Mouse (Mus musculus) large intestine, adult 2 months (tissue): ENCODE results near the gene Lrrc8d. TPM values are rescaled to one million over a fixed set of nuclear protein-coding genes. Genes with fewer than 3 reads are reported as not detected.

Experiments used
- DNase-seq: peaks from one replicate; pipeline ENCODE4 v3.0.0-alpha.2; 2012; ENCODE audit warnings: low read depth, low spot score
- WGBS: fragments of 180-500 bp; shearing (Covaris S2); methylation state at CpG from one replicate; pipeline ENCODE4 v1.1.7; 2018; 5-methylcytosine and 5-hydroxymethylcytosine counted together
- polyA plus RNA-seq: library from polyadenylated mRNA; depleted of rRNA; stranded (reverse); fragments of >200 nt; gene quantifications from 2 replicates; pipeline ENCODE4 v1.2.3, GENCODE M21; 2012

Lrrc8d gene
- polyA plus RNA-seq, 1 experiment, result 9.9 TPM

DNA sequence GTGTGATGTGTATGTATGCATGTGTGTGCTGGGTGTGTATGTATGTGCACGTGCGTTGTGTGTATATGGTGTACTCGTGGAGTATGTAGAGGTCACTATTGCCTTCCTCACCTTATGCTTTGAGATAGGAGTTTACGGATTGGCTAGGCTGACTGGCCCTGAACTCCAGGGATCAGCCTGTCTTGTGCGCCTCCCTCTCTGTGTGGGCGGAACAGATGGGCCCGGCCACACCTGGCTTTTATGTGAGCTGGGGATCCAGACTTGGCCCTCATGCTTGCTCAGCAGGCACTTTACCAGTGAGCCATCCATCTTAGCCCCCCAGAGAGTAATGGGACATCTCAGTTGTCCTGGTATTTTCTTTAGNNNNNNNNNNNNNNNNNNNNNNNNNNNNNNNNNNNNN, 10.7 kb downstream of the Lrrc8d start:
- no peak for DNase-seq
- 49% methylated on average over 7 of the region's 7 CpGs for WGBS

DNA sequence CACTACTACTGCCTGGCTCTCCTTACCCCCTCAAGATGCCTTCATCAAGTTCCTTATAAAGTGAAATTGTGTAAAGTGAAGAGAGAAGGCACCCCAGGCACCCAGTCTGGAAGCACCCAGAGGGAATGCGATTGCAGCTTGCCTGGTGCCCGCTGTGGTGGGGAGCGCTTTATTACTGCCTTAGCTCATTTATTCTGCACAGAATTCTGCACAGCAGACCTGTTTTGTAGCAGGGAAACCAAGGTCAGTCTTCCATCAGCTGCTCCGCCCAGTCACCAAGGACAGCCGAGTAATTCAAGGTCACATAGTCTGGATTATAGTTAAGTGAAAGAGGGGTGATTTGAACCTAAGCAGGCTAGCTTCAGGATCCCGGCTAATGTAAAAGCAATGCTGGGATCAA, 14.7 kb downstream of the Lrrc8d start:
- DNase-seq, result no peak
- 84% methylated on average over 6 of the region's 6 CpGs for WGBS

DNA sequence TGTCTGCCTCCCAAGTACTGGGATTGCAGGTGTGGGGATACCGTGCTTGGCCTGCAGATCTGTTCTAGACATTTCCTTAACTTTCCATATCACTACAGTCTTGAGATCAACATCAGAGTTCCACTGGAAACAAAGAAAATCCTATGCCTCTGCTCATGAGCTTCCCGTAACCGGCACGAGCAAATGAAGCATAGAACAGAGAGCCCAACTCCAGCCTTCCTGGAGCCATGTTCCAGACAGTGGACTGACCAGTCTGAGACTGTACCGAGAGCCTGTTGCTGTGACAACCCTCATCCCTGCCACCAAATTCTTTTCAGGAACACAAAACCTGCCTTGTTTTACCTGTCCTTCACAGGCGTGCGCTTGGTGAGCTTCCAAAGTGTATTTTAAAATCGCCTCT, 15.3 kb downstream of the Lrrc8d start:
- no peak for DNase-seq
- 64% methylated on average over 8 of the region's 8 CpGs for WGBS

DNA sequence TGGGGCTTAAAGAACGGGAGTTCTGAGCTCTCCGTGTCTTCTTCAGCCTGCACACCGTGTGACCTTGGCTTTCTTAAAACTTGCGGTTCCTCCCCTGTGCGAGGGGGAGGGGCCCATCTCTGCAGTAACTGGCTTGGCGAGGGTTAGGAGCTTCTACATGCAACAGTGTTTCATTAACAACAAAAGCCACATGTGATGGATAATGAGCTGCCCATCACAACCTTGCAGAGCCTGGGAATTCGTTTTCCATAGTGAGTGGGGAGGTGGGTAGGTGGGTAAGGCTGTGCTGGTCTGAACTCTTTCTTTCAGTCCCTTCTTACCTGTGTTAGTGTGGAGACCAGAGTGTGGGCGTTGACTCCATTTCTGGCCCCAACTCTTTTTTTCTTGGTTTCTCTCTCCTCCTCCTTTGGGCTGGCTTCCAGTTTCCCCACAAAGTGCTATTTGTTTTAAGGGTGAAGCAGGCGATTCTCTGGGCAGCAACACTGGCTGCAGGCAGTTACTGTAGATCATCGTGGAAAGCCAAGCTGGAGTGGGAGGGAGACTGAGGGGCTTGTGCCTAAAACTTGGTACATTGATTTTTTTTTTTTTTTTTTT, 15.9 kb downstream of the Lrrc8d start:
- DNase-seq, result no peak
- 22% methylated on average over 10 of the region's 10 CpGs for WGBS

DNA sequence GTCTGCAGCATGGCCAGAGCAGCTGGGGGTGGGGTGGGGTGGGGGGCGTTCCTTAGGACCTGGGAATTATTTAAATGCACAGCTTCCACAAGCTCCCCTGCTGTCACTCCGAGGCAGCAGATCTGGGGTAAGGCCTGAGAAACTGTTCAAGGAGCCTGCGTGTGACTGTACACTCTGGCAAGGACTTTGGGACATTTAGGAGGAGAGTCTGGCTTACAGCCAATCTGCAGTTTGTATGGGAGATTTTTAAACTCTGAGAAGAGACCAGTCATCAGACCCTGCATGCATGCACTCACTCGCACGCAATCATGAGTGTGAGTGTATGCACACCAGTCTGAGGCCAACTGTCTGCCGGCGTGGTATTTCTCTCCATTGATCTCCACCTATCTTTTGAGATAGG, 17.5 kb downstream of the Lrrc8d start:
- DNase-seq, result no peak
- 66% methylated on average over 7 of the region's 7 CpGs for WGBS

DNA sequence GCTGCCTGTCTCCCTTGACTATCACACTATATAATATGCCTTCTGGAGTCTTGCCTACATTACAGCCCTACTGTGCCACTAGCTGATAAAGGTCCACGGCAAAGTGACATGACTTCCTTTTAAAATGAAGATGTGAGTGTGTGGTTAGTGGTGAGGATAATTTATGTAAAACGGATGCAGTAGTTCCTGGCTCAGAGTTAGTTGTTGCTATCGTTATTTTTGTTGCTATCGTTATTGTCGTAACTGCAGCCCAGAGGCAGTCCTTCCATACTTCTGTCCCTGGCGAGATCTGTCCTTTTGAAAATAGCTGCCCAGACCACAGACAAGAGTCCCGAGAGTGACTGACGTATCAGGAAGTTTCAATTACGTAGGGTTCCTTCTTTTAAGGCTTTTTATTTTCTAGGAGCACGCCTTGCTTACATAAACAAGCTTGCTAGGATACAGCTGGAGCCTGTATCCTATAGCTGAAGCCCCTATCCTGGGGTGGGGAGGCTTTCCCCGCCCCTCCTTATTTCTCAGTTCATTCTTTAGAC, 18.4 kb downstream of the Lrrc8d start:
- no peak for DNase-seq
- 63% methylated on average over 11 of the region's 11 CpGs for WGBS

DNA sequence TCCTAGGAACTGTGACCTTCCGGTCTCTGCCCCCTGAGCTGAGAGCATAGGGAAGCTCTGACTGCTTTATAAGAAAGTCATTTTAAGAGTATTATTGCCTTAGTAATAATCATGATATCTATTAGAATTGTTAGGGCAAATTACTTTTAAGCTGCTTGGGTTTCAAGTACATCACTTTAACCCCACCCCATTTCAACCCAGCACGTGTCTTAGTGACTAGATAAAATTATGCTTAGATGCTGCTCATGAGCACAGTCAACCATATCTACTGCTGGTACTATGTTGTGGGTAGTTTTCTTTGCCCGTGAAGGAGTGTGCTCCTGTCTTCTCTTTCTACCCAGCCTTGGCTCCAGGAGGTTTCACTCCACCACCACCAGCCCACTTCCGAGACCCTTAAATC, 21.5 kb downstream of the Lrrc8d start:
- DNase-seq, result no peak
- WGBS, result 89% methylated on average over 4 of the region's 4 CpGs

DNA sequence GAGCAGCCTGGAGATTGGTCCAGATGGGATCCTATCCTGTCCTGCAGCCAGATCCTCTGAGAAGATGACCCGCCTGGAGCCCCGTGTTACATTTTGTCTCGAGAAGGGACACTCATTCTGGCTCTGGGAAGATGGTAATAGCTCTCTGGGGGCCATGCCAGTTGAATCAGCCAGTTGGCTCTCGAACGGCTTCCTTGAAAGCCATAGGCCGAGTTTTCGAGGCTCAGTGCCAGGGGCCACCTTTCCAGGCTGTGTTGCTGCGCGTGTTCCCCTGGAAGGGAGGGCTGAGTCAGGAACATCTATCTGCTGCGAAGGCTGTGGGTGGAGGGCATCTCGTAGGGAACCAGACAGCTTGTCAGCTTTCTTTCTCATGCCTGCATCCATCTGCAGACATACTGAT, 23.0 kb downstream of the Lrrc8d start:
- 88% methylated on average over 11 of the region's 11 CpGs for WGBS
- no peak for DNase-seq

DNA sequence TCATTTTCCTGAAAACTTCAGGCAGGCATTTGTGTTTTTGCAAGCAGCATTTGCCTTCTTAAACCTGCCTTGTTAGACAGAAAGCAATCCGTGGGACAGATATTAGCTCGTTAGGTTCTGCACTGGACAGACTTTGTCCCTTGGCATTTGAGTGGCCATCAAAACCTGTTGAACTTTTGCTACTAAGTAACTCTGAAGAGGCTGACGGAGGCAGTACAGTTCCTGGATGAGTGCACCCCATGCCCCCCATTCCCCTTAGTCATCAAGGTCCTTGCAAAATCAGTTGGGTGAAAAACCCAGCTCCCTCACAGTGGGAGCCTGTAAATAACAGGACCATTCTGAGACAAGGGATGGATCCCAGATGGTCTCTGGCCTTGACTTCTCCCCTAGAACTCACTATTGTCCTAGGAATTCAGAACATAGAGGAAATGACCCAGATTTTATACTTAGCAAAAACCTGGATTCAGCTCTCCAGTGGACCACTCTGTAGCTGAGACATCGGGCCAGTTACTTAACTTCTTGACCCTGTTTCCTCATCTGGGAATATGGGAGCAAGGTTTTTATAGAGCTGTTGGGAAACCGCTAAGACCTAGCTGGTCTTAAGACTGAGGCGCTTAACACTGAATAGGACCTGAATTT, 30.5 kb downstream of the Lrrc8d start:
- WGBS, result 75% methylated on average over 6 of the region's 6 CpGs
- no peak for DNase-seq

DNA sequence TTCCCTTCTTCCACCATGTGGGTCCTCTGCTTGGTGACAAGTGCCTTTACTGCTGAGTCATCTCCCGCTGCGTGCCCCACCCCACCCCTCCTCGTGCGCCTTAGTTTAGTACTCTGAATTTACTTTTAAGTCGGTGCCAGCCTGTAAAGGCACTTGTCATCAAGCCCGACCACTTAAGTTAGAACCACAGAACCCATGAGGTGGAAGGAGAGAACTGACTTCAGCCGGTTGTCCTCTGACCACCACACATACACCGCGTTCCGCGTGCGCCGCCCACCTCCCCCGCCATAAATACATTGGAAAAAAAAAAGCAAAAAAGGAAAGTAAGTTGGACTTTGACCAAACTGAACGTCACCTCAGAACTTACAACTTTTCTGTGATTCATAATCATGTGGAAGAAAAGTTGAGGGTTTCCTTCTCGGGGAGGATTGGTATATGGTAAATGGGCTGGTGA, 31.4 kb downstream of the Lrrc8d start:
- DNase-seq, result no peak
- WGBS, result 11% methylated on average over 16 of the region's 16 CpGs

DNA sequence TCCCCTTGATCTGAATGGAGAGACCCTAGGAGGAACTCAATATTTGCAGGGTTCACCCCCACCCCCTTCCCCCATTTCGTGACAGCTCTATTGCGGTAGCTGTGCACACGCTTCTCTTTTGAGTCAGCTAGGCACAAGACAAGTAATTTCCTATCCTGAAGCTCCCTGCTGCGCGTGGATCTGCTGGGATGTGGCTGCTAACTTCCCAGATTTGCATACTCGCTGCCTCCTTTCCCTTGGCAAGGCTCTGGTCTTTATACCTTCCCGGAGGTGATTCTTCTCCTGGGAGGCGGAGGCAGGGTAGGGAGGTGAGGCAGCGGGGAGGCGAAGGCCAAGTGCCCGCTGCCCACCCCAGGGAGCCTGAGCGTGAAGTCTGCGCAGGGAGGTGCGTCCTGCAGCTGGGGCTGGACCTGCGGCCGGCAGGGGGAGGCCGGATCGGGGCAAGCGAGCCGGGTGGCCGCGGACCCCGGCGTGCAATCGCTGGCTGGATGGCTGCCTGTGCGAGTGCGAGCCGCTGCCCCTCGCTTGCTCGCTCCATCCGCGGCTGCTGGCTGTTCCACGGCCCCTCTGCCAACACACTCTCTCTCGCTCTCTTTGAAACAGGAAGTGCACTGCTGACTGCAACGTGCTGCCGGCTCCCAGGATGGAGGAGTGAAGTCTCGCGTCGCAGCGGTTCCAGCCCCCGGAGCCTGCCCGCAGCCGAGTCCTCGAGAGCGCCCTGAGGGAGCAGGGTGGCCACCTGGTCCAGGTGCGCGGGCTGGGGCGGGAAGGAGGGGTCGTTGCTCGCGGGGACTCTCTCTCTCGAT, 32.1 kb downstream of the Lrrc8d start:
- WGBS, result 8% methylated on average over 52 of the region's 52 CpGs
- DNase-seq, result no peak

DNA sequence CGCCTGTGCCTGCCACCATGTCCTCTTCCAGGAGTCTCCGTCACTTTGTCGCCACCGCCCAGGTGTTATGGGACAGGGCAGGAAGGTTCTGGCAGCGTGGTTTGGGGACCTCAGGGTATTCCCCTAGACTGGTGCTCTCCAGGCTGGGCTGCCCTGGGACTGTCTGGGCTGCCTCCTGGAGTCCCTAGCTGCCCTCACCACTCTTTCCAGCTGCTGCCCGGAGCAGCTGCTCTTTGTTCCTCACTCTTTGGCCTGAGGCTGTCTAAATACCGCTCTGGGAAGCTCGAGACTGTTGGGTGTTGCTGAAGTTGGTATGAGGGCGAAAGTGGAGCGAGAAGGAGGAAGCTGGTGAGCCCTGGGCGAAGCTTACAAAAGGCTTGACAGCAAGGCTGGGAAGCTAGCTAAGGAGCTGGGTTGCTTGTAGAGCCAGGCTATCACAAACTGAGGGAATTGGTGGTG, 32.7 kb downstream of the Lrrc8d start:
- 6% methylated on average over 11 of the region's 11 CpGs for WGBS
- DNase-seq, result no peak

DNA sequence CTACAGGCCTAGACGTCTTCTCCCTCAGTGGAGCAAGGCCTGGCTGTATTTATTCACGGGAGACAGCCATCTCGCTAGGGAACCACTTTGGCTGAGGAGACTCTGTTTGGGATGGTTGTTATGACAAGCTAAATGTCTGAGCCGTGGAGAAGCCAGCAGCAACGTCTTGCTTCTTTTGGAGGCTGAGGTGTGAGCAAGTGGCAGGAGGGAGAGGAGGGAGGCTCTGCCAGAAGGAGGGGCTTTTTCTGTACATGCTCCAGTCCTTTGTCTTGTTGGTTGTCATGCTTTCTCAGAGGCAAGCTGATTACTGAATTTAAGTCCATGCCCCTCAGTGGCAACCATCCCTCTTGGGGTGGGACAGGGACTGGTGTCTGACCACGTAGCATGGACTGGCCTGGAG, 33.5 kb downstream of the Lrrc8d start:
- no peak for DNase-seq
- 79% methylated on average over 6 of the region's 6 CpGs for WGBS

DNA sequence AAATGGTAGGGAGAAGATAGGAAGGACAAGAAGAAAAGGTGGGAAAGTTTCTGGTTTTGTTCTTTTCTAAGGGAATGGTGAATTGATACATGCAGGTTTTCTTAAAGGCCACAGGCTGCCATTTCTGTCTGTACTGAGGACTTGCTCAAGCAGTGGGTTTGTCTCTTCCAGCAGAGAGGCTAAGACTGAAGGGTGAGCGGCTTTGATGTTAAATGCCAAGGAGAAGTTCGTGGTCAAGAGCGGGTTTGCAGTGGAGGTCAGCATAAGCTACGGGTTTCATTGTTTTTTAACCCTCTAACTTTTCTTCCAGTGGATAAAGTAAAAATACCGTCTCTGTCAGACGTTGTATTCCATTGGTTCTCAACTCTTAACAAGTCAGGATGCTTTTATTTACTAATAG, 36.6 kb downstream of the Lrrc8d start:
- WGBS, result 89% methylated on average over 6 of the region's 6 CpGs
- no peak for DNase-seq

DNA sequence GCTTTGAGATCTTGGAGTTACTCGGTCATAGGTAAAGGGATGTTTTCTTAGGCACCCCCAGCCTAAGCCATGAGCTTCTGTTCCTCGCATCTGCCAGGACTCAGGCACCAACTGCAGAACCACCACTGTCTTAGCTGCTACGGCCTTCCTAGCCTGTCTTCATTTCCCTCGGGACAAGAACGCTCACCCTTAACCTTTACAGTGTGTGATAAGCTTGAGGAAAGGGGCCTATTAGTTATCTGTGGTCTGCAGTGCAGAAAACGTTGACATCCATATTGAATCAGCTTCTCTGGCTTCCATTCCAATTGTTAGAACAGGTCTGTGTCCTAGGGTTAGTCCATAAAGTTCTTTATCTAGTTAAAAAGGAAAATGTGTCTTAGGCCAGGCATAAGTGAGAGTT, 37.4 kb downstream of the Lrrc8d start:
- DNase-seq, result no peak
- WGBS, result 79% methylated on average over 6 of the region's 6 CpGs

DNA sequence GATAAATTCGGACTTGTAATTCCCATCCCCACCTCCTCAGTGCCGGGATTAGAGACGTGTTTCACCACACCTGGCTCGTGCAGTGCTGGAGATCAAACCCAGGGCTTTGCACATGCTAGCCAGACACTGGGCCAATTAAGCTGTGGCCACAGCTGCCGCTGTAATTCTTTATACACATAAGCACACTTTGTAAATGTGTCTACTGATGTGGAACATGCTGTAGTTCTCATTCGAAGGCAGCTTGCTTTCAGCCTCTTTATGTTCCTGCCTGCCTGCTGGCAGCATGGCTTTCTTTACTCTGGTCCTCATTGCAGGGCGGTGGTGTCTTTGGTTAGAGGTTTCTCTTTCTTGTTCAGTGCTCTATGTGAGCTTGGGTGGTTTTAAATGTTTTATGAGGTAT, 40.7 kb downstream of the Lrrc8d start:
- DNase-seq, result no peak
- 23% methylated on average over 7 of the region's 7 CpGs for WGBS

DNA sequence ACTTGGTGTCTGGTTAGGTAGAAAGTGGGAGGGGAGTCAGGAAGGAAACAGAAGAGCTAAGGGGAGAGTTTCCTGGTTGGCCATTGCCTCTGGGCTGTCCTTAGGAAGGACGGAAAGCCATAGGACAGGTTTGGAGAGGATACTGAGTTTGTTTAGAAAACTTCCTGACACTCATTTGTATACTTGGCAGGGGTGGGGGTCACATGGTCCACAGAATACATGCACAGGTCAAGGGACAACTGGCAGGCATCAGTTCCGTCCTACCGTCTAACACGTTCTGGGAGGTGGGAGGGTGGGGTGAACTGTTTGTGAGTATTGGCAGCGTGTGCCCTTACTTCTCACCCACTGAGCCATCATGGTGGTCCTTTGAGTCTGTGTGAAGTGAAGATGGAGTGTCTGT, 42.9 kb downstream of the Lrrc8d start:
- WGBS, result 59% methylated on average over 5 of the region's 5 CpGs
- no peak for DNase-seq

DNA sequence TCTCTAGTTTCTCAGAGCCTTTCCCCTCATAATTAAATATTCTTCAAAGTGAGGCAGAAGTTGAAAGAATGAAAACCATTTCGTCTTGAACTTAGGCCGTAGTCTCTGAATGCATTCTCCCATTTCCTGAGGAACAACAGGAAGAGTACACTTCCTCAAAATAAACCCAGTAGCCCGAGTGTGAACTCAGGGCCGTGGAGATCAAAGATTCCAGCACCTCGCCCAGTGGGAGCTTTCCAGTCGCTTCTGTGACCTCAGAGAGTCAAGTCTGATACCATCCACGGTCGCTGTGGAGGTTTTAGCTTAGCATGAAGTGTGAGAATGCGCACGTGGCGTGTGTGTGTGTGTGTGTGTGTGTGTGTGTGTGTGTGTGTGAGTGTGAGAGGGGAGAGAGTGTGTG, 45.6 kb downstream of the Lrrc8d start:
- DNase-seq, result no peak
- WGBS, result 54% methylated on average over 11 of the region's 11 CpGs

DNA sequence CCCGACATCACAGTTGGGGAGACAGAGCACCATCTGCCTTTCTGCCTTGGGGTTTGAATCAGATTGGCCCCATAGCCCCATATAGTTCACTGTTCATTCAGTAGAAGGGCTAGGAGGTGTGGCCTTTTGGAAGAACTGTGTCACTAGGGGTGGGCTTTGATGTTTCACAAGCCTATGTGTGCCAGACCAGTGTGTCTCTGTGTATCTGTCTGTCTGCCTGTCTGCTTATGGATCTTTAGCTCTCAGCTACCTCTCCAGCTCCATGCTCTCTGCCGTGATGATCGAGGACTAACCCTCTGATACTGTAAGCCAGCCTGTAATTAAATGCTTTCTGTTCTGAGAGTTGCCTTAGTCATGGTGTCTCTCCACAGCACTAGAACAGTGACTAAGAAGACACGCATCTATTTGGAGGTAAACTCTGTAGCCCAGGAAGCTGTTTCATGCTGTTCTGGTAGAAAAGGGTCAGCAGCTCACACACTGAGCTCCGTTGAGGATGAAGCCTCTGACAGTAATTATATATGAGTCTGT, 46.2 kb downstream of the Lrrc8d start:
- WGBS, result 87% methylated on average over 5 of the region's 5 CpGs
- DNase-seq, result no peak

DNA sequence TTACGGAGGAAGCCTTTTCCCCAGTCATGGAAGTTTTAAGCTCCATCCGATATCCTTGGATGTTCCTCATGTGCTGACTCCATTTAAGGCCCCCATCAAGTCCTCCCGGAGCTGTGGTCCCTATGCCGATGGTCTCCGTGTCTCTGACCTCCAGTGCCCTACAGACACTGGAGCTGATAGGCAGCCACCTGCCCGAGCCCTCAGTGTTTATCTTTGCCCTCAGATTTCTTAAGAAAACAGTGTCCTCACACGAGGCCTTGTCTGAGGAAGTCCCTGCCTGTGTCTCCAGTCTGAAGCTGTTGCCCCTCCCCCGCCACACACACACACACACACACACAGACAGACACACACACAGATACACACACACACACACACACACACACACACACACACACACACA, 55.0 kb downstream of the Lrrc8d start:
- WGBS, result 49% methylated on average over 8 of the region's 8 CpGs
- DNase-seq, result no peak
